Mouse (Mus musculus): ENCODE results near the gene Hoxc11.

DNA sequence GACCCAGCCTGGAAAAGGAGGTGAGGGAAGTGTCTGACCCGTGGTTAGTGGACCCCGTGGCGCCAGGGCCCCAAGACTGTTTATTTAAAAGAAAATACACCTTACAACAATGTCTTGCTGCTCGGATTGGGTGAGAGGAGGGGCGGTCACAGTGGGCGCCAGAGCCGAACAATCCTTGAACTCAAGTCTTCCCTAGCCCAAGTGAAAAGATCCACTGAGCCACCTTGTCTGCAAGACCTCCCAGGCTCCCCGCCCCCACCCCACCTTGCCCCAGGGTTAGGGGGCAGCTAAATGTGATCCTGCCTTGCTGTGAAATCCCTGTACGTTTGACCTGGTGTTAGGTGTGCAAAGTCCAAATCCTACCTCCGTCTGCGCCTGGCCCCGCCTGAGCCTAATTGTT is 2.7 kb downstream of the Hoxc11 start:
- TF ChIP-seq GATA1 (IDR thresholded peaks at IDR 0.05; ENCODE audit: low read length) (no peak), TAL1 (IDR thresholded peaks at IDR 0.05; ENCODE audit: low read length) (no peak)

All from erythroblast, embryonic 14.5 days (primary cell).